Mouse (Mus musculus) thymus, adult 2 months (tissue): ENCODE data around the gene Col11a2. TPM values are rescaled to one million over a fixed set of nuclear protein-coding genes. Genes with fewer than 3 reads are reported as not detected.

Experiments used
- DNase-seq: peaks from one replicate; pipeline ENCODE4 v3.0.0; 2021
- H3K27ac ChIP-seq: fragments of 200-500 bp; 2 replicates; pipeline ENCODE4 v1.5.1; 2012; ENCODE audit warnings: low read length, control low read depth; ENCODE audit not compliant: control insufficient read depth, insufficient read depth
- H3K27me3 ChIP-seq: fragments of 200-500 bp; 2 replicates; pipeline ENCODE4 v1.6.1; 2012; ENCODE audit warnings: mild to moderate bottlenecking, low read length, moderate library complexity, mixed read lengths; ENCODE audit not compliant: control insufficient read depth, insufficient read depth
- H3K36me3 ChIP-seq: fragments of 200-500 bp; 2 replicates; pipeline ENCODE4 v1.6.1; 2012; ENCODE audit warnings: mild to moderate bottlenecking, low read length, moderate library complexity; ENCODE audit not compliant: control insufficient read depth, insufficient read depth
- H3K4me1 ChIP-seq: fragments of 200-500 bp; replicated peaks from 2 replicates; pipeline ENCODE4 v1.6.1; 2012; ENCODE audit warnings: low read length; ENCODE audit not compliant: control insufficient read depth, insufficient read depth
- H3K4me3 ChIP-seq: fragments of 200-500 bp; 2 replicates; pipeline ENCODE4 v1.5.1; 2012; ENCODE audit warnings: mild to moderate bottlenecking, low read length, control low read depth, moderate library complexity; ENCODE audit not compliant: control insufficient read depth, insufficient read depth
- CTCF ChIP-seq: fragments of 200-500 bp; IDR thresholded peaks from 2 replicates; pipeline ENCODE4 v1.5.1; 2012; ENCODE audit warnings: mild to moderate bottlenecking, control low read depth, low read length, moderate library complexity, borderline replicate concordance; ENCODE audit not compliant: control insufficient read depth, poor library complexity, insufficient read depth; ENCODE audit errors: extremely low read depth
- POLR2A ChIP-seq: fragments of 200-500 bp; IDR thresholded peaks from 2 replicates; pipeline ENCODE4 v1.6.1; 2012; ENCODE audit warnings: mild to moderate bottlenecking, low read length, control low read depth, moderate library complexity; ENCODE audit not compliant: control insufficient read depth, poor library complexity, insufficient read depth; ENCODE audit errors: extremely low read depth
- WGBS: fragments of 180-500 bp; shearing (Covaris S2); methylation state at CpG from one replicate; pipeline ENCODE4 v1.1.7; 2018; 5-methylcytosine and 5-hydroxymethylcytosine counted together
- polyA plus RNA-seq: library from polyadenylated mRNA; depleted of rRNA; stranded (reverse); fragments of >200 nt; gene quantifications from 2 replicates; pipeline ENCODE4 v1.2.3, GENCODE M21; 2012

Col11a2 gene
- polyA plus RNA-seq, 1 experiment, result 11.8 TPM

- 94% methylated on average over 7 of the region's 7 CpGs for WGBS
- peaks cover 9% of the 10 kb centered on the region for H3K4me1 ChIP-seq
- H3K36me3 ChIP-seq, result peaks cover 13% of the 10 kb centered on the region
- H3K27ac ChIP-seq, result no peak overlapping the region
- TF ChIP-seq POLR2A (no peak), CTCF (no peak)
- H3K4me3 ChIP-seq, result no peak overlapping the region
- no peaks in the 10 kb centered on the region for H3K27me3 ChIP-seq
- no peak for DNase-seq
Observed at GRCm38 (mm10) chr17:34106555-34106954, 67.3 kb downstream of the Col11a2 start.

GRCm38 (mm10) chr17:34107109-34107867 is 68.1 kb downstream of the Col11a2 start:
- Histone ChIP-seq H3K4me1 (peaks cover 6% of the 10 kb centered on the region), H3K27ac (no peak overlapping the region), H3K4me3 (no peak overlapping the region), H3K36me3 (peaks cover 20% of the 10 kb centered on the region), H3K27me3 (no peaks in the 10 kb centered on the region)
- WGBS, result 34% methylated on average over 7 of the region's 7 CpGs
- no peak for DNase-seq
- TF ChIP-seq CTCF (no peak), POLR2A (no peak)

DNA sequence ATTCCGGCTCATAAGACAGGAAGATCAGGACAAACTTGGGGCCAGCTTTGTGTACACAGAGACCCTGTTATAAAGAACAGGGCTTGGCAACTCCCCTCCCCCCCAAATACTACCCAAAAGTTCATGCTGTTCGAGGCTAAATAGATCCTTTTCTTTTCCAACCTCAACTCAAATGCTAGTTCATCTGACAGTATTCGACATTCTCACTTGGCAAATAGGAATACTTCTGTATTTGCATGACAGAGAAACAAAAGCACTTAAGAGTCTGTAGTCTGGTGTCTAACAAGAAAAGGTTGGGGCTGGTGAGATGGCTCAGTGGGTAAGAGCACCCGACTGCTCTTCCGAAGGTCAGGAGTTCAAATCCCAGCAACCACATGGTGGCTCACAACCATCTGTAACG is 69.2 kb downstream of the Col11a2 start:
- no peak for TF ChIP-seq CTCF
- TF ChIP-seq POLR2A, result no peak
- 95% methylated on average over 5 of the region's 6 CpGs for WGBS
- no peak overlapping the region for H3K4me3 ChIP-seq
- H3K27me3 ChIP-seq, result no peaks in the 10 kb centered on the region
- H3K36me3 ChIP-seq, result peaks cover 32% of the 10 kb centered on the region
- H3K4me1 ChIP-seq, result peaks cover 3% of the 10 kb centered on the region
- no peak overlapping the region for H3K27ac ChIP-seq
- DNase-seq, result no peak

- H3K4me1 ChIP-seq, result no peaks in the 10 kb centered on the region; the same call in 1 of the 2 replicates
- H3K27me3 ChIP-seq, result no peaks in the 10 kb centered on the region
- H3K36me3 ChIP-seq, result peaks cover 40% of the 10 kb centered on the region
- TF ChIP-seq CTCF (0 out of 2 replicates have a peak, but pooled peaks have one; percentile 34), POLR2A (no peak)
- DNase-seq, result peak; percentile 53
- WGBS, result 78% methylated on average over 14 of the region's 14 CpGs
- no peak overlapping the region for H3K4me3 ChIP-seq
- peak overlapping the region; percentile 24; the same call in 1 of the 2 replicates for H3K27ac ChIP-seq
Observed at GRCm38 (mm10) chr17:34109038-34109805, 70.0 kb downstream of the Col11a2 start.

DNA sequence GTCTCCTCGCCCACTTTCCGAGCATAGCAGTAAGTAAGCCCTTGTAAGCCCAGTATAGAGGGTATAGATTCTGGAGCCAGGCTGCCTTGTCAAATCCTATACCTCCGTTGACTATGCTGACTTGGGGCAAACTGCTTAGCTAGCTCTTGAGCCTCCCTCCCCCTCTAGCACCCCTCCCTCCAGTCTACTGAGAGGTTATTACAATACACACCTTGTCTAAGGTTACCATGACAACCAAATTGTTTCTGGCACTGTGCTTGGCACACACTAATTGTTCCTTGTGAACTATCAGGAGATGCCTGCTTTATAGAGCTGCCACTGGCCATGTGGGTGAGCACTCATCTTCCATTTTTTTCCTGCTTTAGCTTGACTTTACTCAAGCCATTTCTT is 70.6 kb downstream of the Col11a2 start:
- H3K36me3 ChIP-seq, result peaks cover 45% of the 10 kb centered on the region
- TF ChIP-seq POLR2A (no peak), CTCF (no peak)
- no peak overlapping the region for H3K4me3 ChIP-seq
- no peaks in the 10 kb centered on the region for H3K27me3 ChIP-seq
- no peak for DNase-seq
- peak overlapping the region; percentile 24; the same call in 1 of the 2 replicates for H3K27ac ChIP-seq
- peaks cover 1% of the 10 kb centered on the region for H3K4me1 ChIP-seq
- 78% methylated on average over 3 of the region's 3 CpGs for WGBS

GRCm38 (mm10) chr17:34110309-34110708 is 71.1 kb downstream of the Col11a2 start:
- Histone ChIP-seq H3K27me3 (no peaks in the 10 kb centered on the region), H3K4me3 (no peak overlapping the region), H3K4me1 (peaks cover 4% of the 10 kb centered on the region), H3K27ac (no peak overlapping the region), H3K36me3 (peaks cover 50% of the 10 kb centered on the region)
- 97% methylated on average over 8 of the region's 8 CpGs for WGBS
- no peak for DNase-seq
- TF ChIP-seq CTCF, result no peak
- TF ChIP-seq POLR2A, result no peak
